Mouse (Mus musculus) hematopoietic multipotent progenitor cell, adult 10-12 weeks (in vitro differentiated cells): ENCODE measurements around the gene Bcl2l11. TPM values are rescaled to one million over a fixed set of nuclear protein-coding genes. Genes with fewer than 3 reads are reported as not detected.

Experiments used
- polyA plus RNA-seq: library from polyadenylated mRNA; stranded (reverse); fragments of >175 nt; gene quantifications from 2 replicates; pipeline ENCODE4 v1.2.3, GENCODE M21; 2012; ENCODE audit warnings: low replicate concordance

Bcl2l11 gene
- polyA plus RNA-seq = 67.7 and 77.6 TPM in 2 replicates

DNA sequence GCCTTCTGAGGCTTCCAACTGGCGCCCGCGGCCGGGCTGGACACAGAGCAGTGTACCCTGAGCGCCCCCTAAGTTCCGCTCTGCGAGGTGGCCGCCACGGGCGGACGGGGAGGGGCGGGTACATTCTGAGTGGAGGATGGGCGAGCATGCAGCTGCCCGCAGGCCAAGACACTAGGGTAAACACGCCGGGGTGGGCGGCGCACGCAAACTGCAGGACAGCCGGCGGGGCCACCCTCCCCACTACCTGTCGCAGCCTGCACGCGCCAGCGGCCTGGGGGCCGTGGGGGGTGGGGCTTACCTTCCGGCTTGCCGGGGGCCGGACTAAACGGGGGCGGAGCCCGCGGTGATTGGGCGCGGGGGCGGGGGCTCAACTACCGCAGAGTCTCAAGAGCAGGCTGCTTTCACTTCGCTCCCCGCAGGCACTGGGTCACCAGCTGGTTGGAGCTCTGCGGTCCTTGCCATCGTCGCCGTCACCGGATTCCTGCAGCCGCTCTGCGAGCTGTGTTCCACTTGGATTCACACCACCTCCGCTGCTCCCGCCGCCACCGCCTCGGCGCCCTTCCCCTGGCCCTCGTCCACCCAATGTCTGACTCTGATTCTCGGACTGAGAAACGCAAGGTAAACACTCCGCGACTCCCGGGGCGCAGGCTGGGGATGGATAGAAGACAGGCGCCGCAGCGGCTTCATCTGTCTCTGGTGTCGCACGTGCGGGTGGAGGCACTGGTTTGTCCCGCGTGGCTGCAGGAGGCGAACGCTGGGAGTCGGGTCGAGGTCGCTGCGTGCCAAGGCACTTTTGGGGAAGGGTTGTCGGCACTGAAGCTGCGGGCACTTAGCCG is at the start of gene Bcl2l11:
TSS of gene Bcl2l11 (plus strand) at position 404 of the 836 bp plus-strand sequence.

